Mouse (Mus musculus): Measurements from ENCODE around the gene S100a3. TPM values are rescaled to one million over a fixed set of nuclear protein-coding genes. Genes with fewer than 3 reads are reported as not detected.

Gene S100a3
- polyA plus RNA-seq (2017; shearing (Covaris generic)): 1.9 TPM

DNA sequence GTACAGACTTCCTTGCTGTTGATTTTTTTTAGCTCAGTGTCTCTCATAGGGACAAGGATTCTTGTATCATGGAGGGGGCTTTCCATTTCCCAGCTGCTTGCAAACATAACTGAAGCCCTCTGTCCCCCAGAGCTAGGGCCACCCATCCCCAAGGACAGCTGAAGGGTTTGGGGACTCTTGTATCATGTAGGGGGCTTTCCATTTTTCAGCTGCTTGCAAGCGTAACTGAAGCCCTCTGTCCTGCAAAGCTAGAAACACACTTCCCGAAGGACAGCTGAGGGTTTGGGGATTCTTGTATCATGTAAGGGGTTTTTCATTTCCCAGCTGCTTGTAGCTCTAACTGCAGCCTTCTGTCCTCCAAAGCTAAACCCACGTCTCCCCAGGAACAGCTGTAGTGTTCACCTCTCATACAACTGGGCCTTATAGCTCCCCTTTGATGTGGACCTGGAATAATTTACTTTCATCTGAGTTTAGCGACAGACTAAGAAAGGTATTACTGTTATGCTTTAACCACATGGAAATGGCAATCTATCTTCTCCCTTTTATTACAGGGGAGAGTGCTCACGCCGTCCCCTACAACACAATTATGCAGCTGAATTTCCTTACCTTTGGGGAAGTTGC is at the start of gene S100a3:
Gene S100a3, plus strand, starts transcription at position 571 of the 621 bp plus-strand sequence.

DNA sequence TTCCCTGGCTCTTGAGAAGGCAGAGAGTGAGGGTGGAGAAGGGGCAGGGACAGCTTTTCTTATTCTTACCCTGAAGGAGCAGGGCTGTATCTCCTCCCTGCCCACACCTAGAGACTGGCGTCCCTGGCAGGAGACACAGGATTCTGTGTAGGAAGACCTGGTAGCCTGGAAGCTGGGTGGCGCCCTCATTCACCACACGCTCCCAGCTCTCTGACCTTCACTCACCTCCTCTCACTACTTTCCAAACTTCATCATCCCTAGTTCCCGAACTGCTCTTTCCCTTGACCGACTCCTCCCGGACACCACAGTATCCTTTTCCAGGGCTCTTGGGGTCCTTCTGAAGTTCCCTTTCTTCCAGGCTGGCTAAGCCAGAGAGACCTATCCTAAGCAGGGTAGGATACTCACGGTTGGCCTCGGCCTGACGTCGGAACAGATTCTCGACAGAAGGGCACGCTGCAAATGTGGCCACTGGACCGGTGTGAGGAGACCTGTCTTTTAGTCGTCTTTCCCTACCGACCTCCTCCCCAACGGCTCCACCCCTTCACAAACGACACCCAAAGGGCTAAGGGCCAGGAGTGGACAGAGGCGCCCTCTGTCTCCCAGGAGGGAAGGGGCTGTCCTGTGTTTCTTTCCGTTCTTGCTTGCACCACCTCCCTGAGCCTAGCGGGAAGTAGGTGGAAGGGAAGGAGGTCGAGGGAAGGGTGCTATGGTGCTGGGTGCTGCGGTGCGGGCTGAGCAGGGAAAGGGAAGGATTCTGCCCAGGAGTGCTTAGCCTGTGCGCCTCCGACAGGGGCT is 46.4 kb upstream of the S100a3 start, which contains the start of the genes S100a1 and S100a13:
Gene S100a1, minus strand, starts transcription at position 597 of the 795 bp plus-strand sequence.
Gene S100a13, plus strand, starts transcription at position 640 of the 795 bp plus-strand sequence.

DNA sequence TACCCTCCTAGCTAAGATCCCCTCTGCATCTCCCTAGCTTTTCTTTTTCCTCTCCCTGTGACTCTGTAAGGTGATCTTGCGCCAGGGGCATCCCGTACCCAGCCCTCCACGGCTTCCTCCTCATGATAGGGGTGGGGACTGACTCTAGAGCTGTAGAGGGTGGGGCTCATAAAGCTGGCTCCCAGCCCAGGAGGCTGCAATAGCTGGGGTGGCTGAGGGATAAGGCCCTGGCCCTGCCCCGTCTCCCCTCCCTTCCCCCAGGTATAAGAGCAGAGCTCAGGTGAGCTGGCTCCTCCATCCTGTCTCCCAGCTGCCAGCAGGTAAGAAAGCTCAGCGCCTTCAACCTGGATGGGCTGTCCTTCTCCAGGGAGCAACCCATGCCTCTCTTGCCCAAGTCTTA is 33.8 kb upstream of the S100a3 start, which contains the start of gene S100a14:
Gene S100a14, plus strand, starts transcription at position 277 of the 400 bp plus-strand sequence.

DNA sequence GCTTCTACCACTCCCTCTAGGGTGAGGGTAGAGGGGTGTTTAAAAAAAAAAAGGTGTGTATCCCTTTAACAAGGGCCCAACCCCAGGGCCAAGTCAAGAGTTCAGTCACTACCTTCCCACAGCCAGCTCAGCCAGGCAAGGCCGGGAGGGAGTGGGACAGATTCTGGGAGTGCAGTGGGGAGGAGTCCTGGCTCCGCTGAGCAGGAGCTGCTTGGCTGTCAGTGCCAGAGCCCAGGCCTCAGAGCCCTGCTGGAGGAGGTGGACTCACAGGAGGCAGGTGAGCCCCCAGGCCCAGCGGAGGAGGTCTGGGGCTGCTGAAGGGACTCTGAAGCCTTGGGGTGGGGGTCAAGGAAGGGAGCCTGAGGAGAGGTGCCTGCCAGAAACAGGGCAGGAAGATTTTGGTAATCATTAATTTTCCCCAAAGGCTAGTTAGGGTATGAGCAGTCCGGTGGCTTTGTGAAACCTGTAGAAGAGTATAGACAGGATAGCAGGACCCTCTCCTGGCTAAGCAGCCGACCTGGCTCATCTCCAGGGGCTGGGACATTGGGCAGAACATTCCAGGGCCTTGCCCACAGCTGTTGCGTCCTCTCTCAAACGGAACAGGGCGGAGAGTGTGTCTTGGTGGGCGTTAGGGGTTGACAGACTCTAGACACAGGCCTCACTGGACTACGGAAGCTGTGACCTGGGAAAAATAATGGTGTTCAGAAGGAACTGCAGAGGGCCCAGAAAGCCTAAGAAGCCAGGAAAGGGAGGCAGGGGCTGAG is 23.1 kb upstream of the S100a3 start, which contains the start of gene S100a16:
Gene S100a16, plus strand, starts transcription at position 114 of the 764 bp plus-strand sequence.

DNA sequence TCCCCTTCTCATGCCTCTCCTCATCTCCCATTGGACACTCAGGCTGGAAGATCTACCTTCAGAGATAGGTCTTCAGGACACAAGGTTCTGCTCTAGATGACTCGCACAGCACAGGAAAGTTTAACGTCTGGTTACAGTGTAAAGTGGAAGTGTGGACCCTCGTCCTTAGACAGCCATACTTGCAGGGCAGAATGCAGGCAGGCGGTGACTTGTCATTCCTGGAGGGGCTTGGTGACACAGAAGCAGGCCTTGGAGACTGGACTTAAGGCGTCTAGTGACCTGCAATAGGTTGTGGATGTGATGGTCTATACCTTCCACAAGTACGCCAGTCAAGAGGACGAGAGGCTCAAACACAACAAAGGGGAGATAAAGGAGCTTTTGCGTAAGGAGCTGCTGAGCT is 29.6 kb downstream of the S100a3 start, which contains the start of gene S100a2:
Gene S100a2, plus strand, starts transcription at position 301 of the 400 bp plus-strand sequence.

DNA sequence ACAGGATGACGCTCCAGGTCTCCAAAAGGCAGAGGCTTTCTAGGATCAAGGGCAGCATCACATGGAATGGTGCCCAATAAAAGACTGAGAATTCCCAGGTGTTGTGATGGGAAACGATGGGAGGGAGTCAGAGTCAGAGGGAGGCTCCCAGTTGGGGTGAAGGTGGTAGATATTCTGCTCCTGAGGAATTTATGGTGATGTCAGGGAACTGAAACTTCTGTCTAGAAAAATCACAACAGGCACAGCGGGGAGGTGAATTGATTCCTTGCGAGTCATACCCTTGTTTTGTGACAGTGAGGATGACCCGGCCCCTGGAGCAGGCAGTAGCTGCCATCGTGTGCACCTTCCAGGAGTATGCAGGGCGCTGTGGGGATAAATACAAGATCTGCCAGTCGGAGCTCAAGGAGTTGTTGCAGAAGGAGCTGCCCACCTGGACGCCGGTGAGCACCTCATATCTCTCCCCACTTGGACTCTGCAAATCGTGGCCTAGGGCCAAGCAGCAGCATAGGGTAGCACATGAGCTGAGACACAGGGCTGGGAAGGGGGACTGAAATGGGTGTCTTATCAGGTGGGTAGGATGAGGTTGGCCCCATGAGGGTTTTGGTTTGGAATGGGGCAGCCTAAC is 41.2 kb downstream of the S100a3 start, which contains the start of gene Gm42674:
Gene Gm42674, plus strand, starts transcription at position 419 of the 625 bp plus-strand sequence.

DNA sequence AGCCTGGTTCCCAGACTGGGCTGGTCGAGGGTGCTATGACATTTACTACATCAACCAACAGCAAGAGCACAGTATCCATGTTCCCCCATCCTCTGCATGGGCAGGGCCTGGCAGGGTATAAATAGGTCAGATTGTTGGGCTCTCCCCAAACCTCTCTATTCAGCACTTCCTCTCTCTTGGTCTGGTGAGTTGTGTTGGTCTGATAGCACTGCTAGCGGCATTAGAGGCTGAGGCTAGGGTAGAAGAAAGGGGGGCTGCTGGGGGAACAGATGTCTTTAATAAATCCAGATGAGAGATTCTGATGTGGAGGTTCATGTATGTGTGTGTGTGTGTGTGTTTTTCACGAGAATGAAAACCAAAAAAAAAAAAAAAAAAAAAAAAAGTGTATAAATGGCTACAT is 43.2 kb downstream of the S100a3 start, which contains the start of gene S100a4:
Gene S100a4, plus strand, starts transcription at position 149 of the 400 bp plus-strand sequence.

DNA sequence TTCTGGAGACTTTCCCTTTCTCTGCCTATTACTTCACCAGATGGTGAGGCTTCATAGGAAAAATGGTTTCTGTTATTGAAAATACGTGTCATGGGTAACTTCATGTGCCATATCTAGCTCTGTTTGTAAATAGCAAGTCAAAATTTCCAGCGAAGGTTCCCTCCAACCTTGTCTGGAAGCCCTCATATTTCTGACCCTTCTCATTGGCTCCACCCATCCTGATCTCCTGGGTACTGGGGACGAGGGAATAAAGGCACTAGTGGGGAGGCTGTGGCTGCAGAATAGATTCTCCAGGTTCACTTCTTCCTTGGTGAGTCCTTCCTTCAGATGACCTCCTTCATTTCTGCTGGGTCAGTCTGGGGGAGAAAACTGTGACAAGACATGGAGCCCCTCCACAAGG is 47.8 kb downstream of the S100a3 start, which contains the start of gene S100a5:
Gene S100a5, plus strand, starts transcription at position 301 of the 400 bp plus-strand sequence.

DNA sequence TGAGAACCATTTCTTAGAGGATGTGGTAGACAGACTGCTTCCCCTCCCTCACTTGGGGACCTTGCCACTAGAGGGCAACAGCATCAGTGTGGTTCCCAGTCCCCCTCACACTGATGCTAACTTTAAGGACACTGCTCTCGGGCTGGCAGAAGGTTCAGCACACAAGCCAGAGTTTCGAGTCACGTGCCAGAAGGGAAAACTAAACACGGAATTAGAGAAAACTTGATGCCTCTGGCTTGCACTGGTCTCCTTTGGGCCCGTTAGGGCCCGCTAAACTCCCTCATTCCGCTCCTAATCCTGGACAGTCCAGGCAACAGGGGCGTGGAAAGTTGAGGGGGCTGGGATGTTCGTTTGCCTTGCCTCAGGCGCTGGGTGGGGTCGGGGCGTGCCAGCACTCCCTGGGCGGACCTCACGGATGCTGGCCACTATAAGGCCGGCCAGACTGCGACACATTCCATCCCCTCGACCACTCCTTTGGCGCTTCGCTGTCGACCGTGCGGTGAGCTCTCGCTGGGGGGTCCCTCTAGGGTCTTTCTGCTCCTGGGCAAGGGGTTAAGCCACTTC is 52.4 kb downstream of the S100a3 start, which contains the start of gene S100a6:
Gene S100a6, plus strand, starts transcription at position 155 of the 564 bp plus-strand sequence.

Other genes starting within 250 kb of the S100a3 start
- 0.40 TPM for gene Slc27a3, start 170.6 kb upstream of the S100a3 start, polyA plus RNA-seq (2017; shearing (Covaris generic))
- 41.4 TPM for gene Ints3, start 127.0 kb upstream of the S100a3 start, polyA plus RNA-seq (2017; shearing (Covaris generic))
- not detected for gene Npr1, start 94.7 kb upstream of the S100a3 start, polyA plus RNA-seq (2017; shearing (Covaris generic))
- gene Ilf2, start 84.5 kb upstream of the S100a3 start, polyA plus RNA-seq (2017; shearing (Covaris generic)): 117 TPM
- 93.2 TPM for gene Snapin, start 69.5 kb upstream of the S100a3 start, polyA plus RNA-seq (2017; shearing (Covaris generic))
- gene Chtop, start 51.1 kb upstream of the S100a3 start, polyA plus RNA-seq (2017; shearing (Covaris generic)): 193 TPM
- gene S100a1, start 46.2 kb upstream of the S100a3 start, polyA plus RNA-seq (2017; shearing (Covaris generic)): 3.7 TPM
- gene S100a13, start 46.1 kb upstream of the S100a3 start, polyA plus RNA-seq (2017; shearing (Covaris generic)): 154 TPM
- gene S100a14, start 33.7 kb upstream of the S100a3 start, polyA plus RNA-seq (2017; shearing (Covaris generic)): not detected
- not detected for gene S100a16, start 23.3 kb upstream of the S100a3 start, polyA plus RNA-seq (2017; shearing (Covaris generic))
- not detected for gene S100a2, start 29.7 kb downstream of the S100a3 start, polyA plus RNA-seq (2017; shearing (Covaris generic))
- not detected for gene Gm42674, start 41.3 kb downstream of the S100a3 start, polyA plus RNA-seq (2017; shearing (Covaris generic))
- 213 TPM for gene S100a4, start 43.2 kb downstream of the S100a3 start, polyA plus RNA-seq (2017; shearing (Covaris generic))
- not detected for gene S100a5, start 47.9 kb downstream of the S100a3 start, polyA plus RNA-seq (2017; shearing (Covaris generic))
- gene S100a6, start 52.3 kb downstream of the S100a3 start, polyA plus RNA-seq (2017; shearing (Covaris generic)): 296 TPM
- not detected for gene S100a7a, start 93.4 kb downstream of the S100a3 start, polyA plus RNA-seq (2017; shearing (Covaris generic))
- gene S100a8, start 108.4 kb downstream of the S100a3 start, polyA plus RNA-seq (2017; shearing (Covaris generic)): not detected
- not detected for gene S100a9, start 135.1 kb downstream of the S100a3 start, polyA plus RNA-seq (2017; shearing (Covaris generic))
- gene Pglyrp4, start 166.3 kb downstream of the S100a3 start, polyA plus RNA-seq (2017; shearing (Covaris generic)): not detected
- not detected for gene Gm5849, start 217.3 kb downstream of the S100a3 start, polyA plus RNA-seq (2017; shearing (Covaris generic))

All from CD4-positive, CD25-positive, alpha-beta regulatory T cell, adult 9 weeks (primary cell).